Mouse (Mus musculus): ENCODE measurements around the gene Gm45785. TPM values are rescaled to one million over a fixed set of nuclear protein-coding genes. Genes with fewer than 3 reads are reported as not detected.
A peak's percentile ranks its signal among the peaks of the same experiment; 100 is the strongest.

Gene Gm45785
- polyA plus RNA-seq, 1 experiment: not detected

GRCm38 (mm10) chr7:140848591-140848990 lies 7.5 kb downstream of the Gm45785 start:
- WGBS: 94% methylated on average over 10 of the region's 10 CpGs
- no peaks in the 10 kb centered on the region for H3K27me3 ChIP-seq (ENCODE audit: control insufficient read depth, insufficient read depth, low read length)
- H3K27ac ChIP-seq (ENCODE audit: insufficient read depth, low read depth, low read length): no peak overlapping the region
- H3K36me3 ChIP-seq (ENCODE audit: control insufficient read depth, insufficient read depth, low read length): peaks cover 18% of the 10 kb centered on the region
- H3K4me3 ChIP-seq (ENCODE audit: low read depth, low read length): no peak overlapping the region
- no peaks in the 10 kb centered on the region for H3K4me1 ChIP-seq (ENCODE audit: control insufficient read depth, insufficient read depth, insufficient read length, low read length)
- no peak for TF ChIP-seq CTCF (IDR thresholded peaks at IDR 0.05; ENCODE audit: extremely low read depth, insufficient read length, insufficient replicate concordance, low read depth, low read length)

GRCm38 (mm10) chr7:140847755-140848580 lies 8.2 kb downstream of the Gm45785 start, which contains the start of gene Odf3:
Gene Odf3, plus strand, starts transcription at chr7:140847805.
- TF ChIP-seq POLR2A (IDR thresholded peaks at IDR 0.05; ENCODE audit: low read depth, low read length) (no peak), CTCF (IDR thresholded peaks at IDR 0.05; ENCODE audit: extremely low read depth, insufficient read length, insufficient replicate concordance, low read depth, low read length) (no peak)
- WGBS: 53% methylated on average over 11 of the region's 11 CpGs
- no peaks in the 10 kb centered on the region for H3K4me1 ChIP-seq (ENCODE audit: control insufficient read depth, insufficient read depth, insufficient read length, low read length)

GRCm38 (mm10) chr7:140846676-140847075 lies 9.5 kb downstream of the Gm45785 start:
- peaks cover 2% of the 10 kb centered on the region; the same call in 1 of the 2 replicates for H3K4me1 ChIP-seq (ENCODE audit: control insufficient read depth, insufficient read depth, insufficient read length, low read length)
- no peak overlapping the region for H3K27ac ChIP-seq (ENCODE audit: insufficient read depth, low read depth, low read length)
- TF ChIP-seq POLR2A (IDR thresholded peaks at IDR 0.05; ENCODE audit: low read depth, low read length) (no peak), CTCF (IDR thresholded peaks at IDR 0.05; ENCODE audit: extremely low read depth, insufficient read length, insufficient replicate concordance, low read depth, low read length) (no peak)
- H3K36me3 ChIP-seq (ENCODE audit: control insufficient read depth, insufficient read depth, low read length): 0 out of 2 replicates have a peak, but pooled peaks cover 2% of the 10 kb centered on the region
- H3K27me3 ChIP-seq (ENCODE audit: control insufficient read depth, insufficient read depth, low read length): no peaks in the 10 kb centered on the region
- H3K4me3 ChIP-seq (ENCODE audit: low read depth, low read length): no peak overlapping the region
- 72% methylated on average over 10 of the region's 10 CpGs for WGBS

More at GRCm38 (mm10) chr7:140847755-140848580, 8.2 kb downstream of the Gm45785 start, which contains the start of gene Odf3:
- Histone ChIP-seq H3K27me3 (ENCODE audit: control insufficient read depth, insufficient read depth, low read length) (no peaks in the 10 kb centered on the region), H3K4me3 (ENCODE audit: low read depth, low read length) (no peak within 1 kb of the TSS), H3K36me3 (ENCODE audit: control insufficient read depth, insufficient read depth, low read length) (peaks cover 12% of the 10 kb centered on the region), H3K27ac (ENCODE audit: insufficient read depth, low read depth, low read length) (no peak within 1 kb of the TSS)

- Histone ChIP-seq H3K27me3 (ENCODE audit: control insufficient read depth, insufficient read depth, low read length) (no peaks in the 10 kb centered on the region), H3K4me1 (ENCODE audit: control insufficient read depth, insufficient read depth, insufficient read length, low read length) (peaks cover 4% of the 10 kb centered on the region; the same call in 1 of the 2 replicates), H3K27ac (ENCODE audit: insufficient read depth, low read depth, low read length) (no peak overlapping the region), H3K36me3 (ENCODE audit: control insufficient read depth, insufficient read depth, low read length) (no peaks in the 10 kb centered on the region), H3K4me3 (ENCODE audit: low read depth, low read length) (no peak overlapping the region)
- no peak for TF ChIP-seq POLR2A (IDR thresholded peaks at IDR 0.05; ENCODE audit: low read depth, low read length)
- TF ChIP-seq CTCF (IDR thresholded peaks at IDR 0.05; ENCODE audit: extremely low read depth, insufficient read length, insufficient replicate concordance, low read depth, low read length): no peak
- 65% methylated on average over 4 of the region's 4 CpGs for WGBS
Observed at GRCm38 (mm10) chr7:140845683-140846082, 10.4 kb downstream of the Gm45785 start.

- Histone ChIP-seq H3K27me3 (ENCODE audit: control insufficient read depth, insufficient read depth, low read length) (no peaks in the 10 kb centered on the region), H3K27ac (ENCODE audit: insufficient read depth, low read depth, low read length) (no peak within 1 kb of the TSS), H3K36me3 (ENCODE audit: control insufficient read depth, insufficient read depth, low read length) (no peaks in the 10 kb centered on the region), H3K4me1 (ENCODE audit: control insufficient read depth, insufficient read depth, insufficient read length, low read length) (peaks cover 4% of the 10 kb centered on the region; the same call in 1 of the 2 replicates), H3K4me3 (ENCODE audit: low read depth, low read length) (no peak within 1 kb of the TSS)
- whole genome bisulfite sequencing: 24% methylated on average over 14 of the region's 14 CpGs
- TF ChIP-seq POLR2A (IDR thresholded peaks at IDR 0.05; ENCODE audit: low read depth, low read length) (no peak), CTCF (IDR thresholded peaks at IDR 0.05; ENCODE audit: extremely low read depth, insufficient read length, insufficient replicate concordance, low read depth, low read length) (peak; percentile 87; the same call in 1 of the 2 replicates)
Observed at GRCm38 (mm10) chr7:140844905-140845665, 11.0 kb downstream of the Gm45785 start, which contains the start of gene Scgb1c1. Gene Scgb1c1, plus strand, starts transcription at chr7:140845547.

GRCm38 (mm10) chr7:140843806-140844205 lies 12.3 kb downstream of the Gm45785 start:
- Histone ChIP-seq H3K36me3 (ENCODE audit: control insufficient read depth, insufficient read depth, low read length) (no peaks in the 10 kb centered on the region), H3K27me3 (ENCODE audit: control insufficient read depth, insufficient read depth, low read length) (no peaks in the 10 kb centered on the region), H3K4me3 (ENCODE audit: low read depth, low read length) (no peak overlapping the region), H3K4me1 (ENCODE audit: control insufficient read depth, insufficient read depth, insufficient read length, low read length) (peaks cover 4% of the 10 kb centered on the region; the same call in 1 of the 2 replicates), H3K27ac (ENCODE audit: insufficient read depth, low read depth, low read length) (no peak overlapping the region)
- TF ChIP-seq CTCF (IDR thresholded peaks at IDR 0.05; ENCODE audit: extremely low read depth, insufficient read length, insufficient replicate concordance, low read depth, low read length): no peak
- TF ChIP-seq POLR2A (IDR thresholded peaks at IDR 0.05; ENCODE audit: low read depth, low read length): no peak
- WGBS: 73% methylated on average over 7 of the region's 7 CpGs

All from small intestine, adult 2 months (tissue).